Mouse (Mus musculus) urinary bladder, postnatal 25 days (tissue): ENCODE measurements around the gene Slc13a1.

Experiments
- DNase-seq: peaks from one replicate; pipeline ENCODE4 v3.0.0; 2022; ENCODE audit warnings: low spot score

Slc13a1 gene

GRCm38 (mm10) chr6:24076089-24076488 is 91.8 kb downstream of the Slc13a1 start:
- no peak for DNase-seq

- no peak for DNase-seq
Observed at GRCm38 (mm10) chr6:24072804-24073203, 95.1 kb downstream of the Slc13a1 start.

- DNase-seq: no peak
Observed at GRCm38 (mm10) chr6:24059754-24060153, 108.1 kb downstream of the Slc13a1 start.

GRCm38 (mm10) chr6:24055086-24055485 is 112.8 kb downstream of the Slc13a1 start:
- no peak for DNase-seq

GRCm38 (mm10) chr6:24054086-24054710 is 113.7 kb downstream of the Slc13a1 start:
- no peak for DNase-seq

- no peak for DNase-seq
Observed at GRCm38 (mm10) chr6:24047014-24047770, 120.7 kb downstream of the Slc13a1 start.

- no peak for DNase-seq
Observed at GRCm38 (mm10) chr6:24043496-24043895, 124.4 kb downstream of the Slc13a1 start.
